Mouse (Mus musculus): ENCODE data around the gene Trmt10b.

Trmt10b gene

GRCm38 (mm10) chr4:45341669-45342249 lies 44.8 kb downstream of the Trmt10b start, which contains the start of gene Dcaf10:
Gene Dcaf10, plus strand, starts transcription at chr4:45342101.
- DNase-seq (ENCODE audit: low read depth, low spot score) = peak; percentile 83

DNA sequence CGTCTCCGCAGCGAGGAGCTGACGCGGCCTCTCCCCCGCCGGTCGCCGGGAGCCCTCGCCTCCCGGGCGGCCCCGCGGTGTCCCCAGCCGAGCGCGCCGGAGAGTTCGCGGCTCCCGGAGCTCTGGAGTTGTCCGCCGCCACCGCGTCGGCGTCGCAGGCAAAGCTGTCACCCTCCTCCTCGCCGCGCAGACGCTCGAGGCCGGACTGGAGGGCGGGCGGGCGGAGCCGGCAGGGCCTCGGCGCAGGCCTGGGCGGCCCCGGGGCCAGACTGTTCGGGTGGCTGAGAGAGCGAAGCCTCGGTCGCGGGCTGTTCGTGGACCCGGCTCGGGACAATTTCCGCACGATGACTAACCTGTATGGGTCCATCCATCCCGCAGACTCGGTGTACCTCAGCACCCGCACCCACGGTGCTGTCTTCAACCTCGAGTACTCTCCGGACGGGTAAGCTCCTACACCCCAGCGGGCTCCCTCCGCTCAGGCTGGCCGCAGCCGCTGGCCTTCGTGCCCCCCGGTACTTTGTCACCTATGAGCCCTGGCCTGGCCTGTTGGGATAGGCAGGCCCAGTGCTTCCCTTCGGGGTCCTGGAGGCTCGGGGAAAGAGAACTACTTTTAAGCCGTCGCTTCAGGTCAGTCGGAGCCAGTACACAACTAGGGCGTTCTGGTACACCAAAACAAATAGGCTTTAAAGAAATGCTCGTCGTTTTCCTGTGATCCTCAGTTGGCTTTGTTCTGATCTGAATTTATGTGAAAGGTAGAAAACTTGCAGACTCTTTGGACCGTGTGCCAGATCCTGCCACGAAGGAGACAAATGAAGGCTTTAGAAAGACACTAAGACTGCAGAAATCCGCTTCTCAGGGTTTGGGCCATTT lies 45.6 kb downstream of the Trmt10b start, which contains the start of gene Exosc3:
Exosc3 (minus strand) TSS at position 447 of the 870 bp plus-strand sequence.
- DNase-seq (ENCODE audit: low read depth, low spot score) = peak; percentile 67

DNA sequence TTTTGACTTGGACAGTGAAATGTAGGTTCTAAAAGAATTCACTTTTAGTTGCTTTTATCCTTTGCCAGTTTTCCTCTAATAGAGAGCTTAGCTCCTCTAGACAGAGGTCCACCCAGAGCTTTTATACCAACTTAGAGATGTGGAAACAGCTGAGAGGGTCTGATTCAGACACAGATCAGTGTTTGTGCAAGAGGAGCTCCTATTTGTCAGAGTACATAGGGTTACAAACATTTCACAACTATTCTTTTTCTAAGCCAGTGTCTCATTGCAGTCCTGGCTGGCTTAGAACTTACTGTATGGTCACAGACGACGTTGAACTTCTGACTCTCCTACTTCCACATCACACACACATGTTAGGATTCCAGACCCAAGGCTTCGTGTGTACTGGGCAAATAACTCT lies 59.7 kb downstream of the Trmt10b start:
- DNase-seq (ENCODE audit: low read depth, low spot score) = no peak

Data from c-Kit-negative CD71-positive TER-119-positive erythroid progenitor cells, embryonic 14.5 days (primary cell).